Mouse (Mus musculus): Measurements from ENCODE around the gene Serpinb9c. TPM values are rescaled to one million over a fixed set of nuclear protein-coding genes. Genes with fewer than 3 reads are reported as not detected.
"Not testable (repeated sequence)": the region's sequence is repeated elsewhere in the genome, so short reads cannot be mapped to it uniquely, and the experiment has no call there.

The Serpinb9c gene
- not detected in 2 replicates for polyA plus RNA-seq (2016; fragmentation: Nextera tagmentation; extraction: Ambion mirVana)

- Histone ChIP-seq H3K9ac (replicated peaks) (no peak within 1 kb of the TSS), H3K27ac (replicated peaks) (no peak within 1 kb of the TSS), H3K36me3 (no peaks in the 10 kb centered on the region), H3K4me3 (no peak within 1 kb of the TSS), H3K4me2 (replicated peaks) (no peak within 1 kb of the TSS), H3K27me3 (no peaks in the 10 kb centered on the region), H3K4me1 (no peaks in the 10 kb centered on the region), H3K9me3 (no peaks in the 10 kb centered on the region)
- no peak for ATAC-seq (ENCODE audit: low FRiP score, low read depth)
- 80% methylated on average over 4 of the region's 4 CpGs for WGBS
Measured at GRCm38 (mm10) chr13:33159642-33160041, at the start of gene Serpinb9c. Gene Serpinb9c (minus strand): TSS chr13:33159742.

GRCm38 (mm10) chr13:33199740-33200139, 40.2 kb upstream of the Serpinb9c start:
- H3K27ac ChIP-seq (replicated peaks), result no peak overlapping the region
- H3K4me2 ChIP-seq (replicated peaks), result no peak overlapping the region
- no peak for ATAC-seq (ENCODE audit: low FRiP score, low read depth)
- WGBS, result 58% methylated on average over 2 of the region's 2 CpGs
- no peaks in the 10 kb centered on the region for H3K27me3 ChIP-seq
- no peaks in the 10 kb centered on the region for H3K9me3 ChIP-seq
- H3K4me1 ChIP-seq, result no peaks in the 10 kb centered on the region
- no peak overlapping the region for H3K4me3 ChIP-seq
- H3K36me3 ChIP-seq, result no peaks in the 10 kb centered on the region
- H3K9ac ChIP-seq (replicated peaks), result no peak overlapping the region

- no peaks in the 10 kb centered on the region for H3K4me1 ChIP-seq
- H3K36me3 ChIP-seq, result no peaks in the 10 kb centered on the region
- no peaks in the 10 kb centered on the region for H3K9me3 ChIP-seq
- H3K9ac ChIP-seq (replicated peaks), result no peak within 1 kb of the TSS
- H3K4me2 ChIP-seq (replicated peaks), result no peak within 1 kb of the TSS
- 80% methylated on average over 5 of the region's 5 CpGs for WGBS
- H3K27ac ChIP-seq (replicated peaks), result no peak within 1 kb of the TSS
- no peak for ATAC-seq (ENCODE audit: low FRiP score, low read depth)
- H3K27me3 ChIP-seq, result no peaks in the 10 kb centered on the region
- H3K4me3 ChIP-seq, result no peak within 1 kb of the TSS
Measured at GRCm38 (mm10) chr13:33192659-33193058, 33.1 kb upstream of the Serpinb9c start, which contains the start of gene Serpinb9d. Gene Serpinb9d (plus strand): TSS chr13:33192959.

GRCm38 (mm10) chr13:33190486-33190885, 30.9 kb upstream of the Serpinb9c start:
- not testable (repeated sequence) for ATAC-seq (ENCODE audit: low FRiP score, low read depth); H3K4me3 ChIP-seq

GRCm38 (mm10) chr13:33141435-33141834, 18.1 kb downstream of the Serpinb9c start:
- no peak overlapping the region for H3K4me3 ChIP-seq
- no peak overlapping the region for H3K9ac ChIP-seq (replicated peaks)
- no peaks in the 10 kb centered on the region for H3K36me3 ChIP-seq
- H3K4me2 ChIP-seq (replicated peaks), result no peak overlapping the region
- WGBS, result 82% methylated on average over 3 of the region's 3 CpGs
- peaks cover 3% of the 10 kb centered on the region; the same call in 1 of the 2 replicates for H3K9me3 ChIP-seq
- no peaks in the 10 kb centered on the region for H3K4me1 ChIP-seq
- H3K27me3 ChIP-seq, result no peaks in the 10 kb centered on the region
- no peak for ATAC-seq (ENCODE audit: low FRiP score, low read depth)
- no peak overlapping the region for H3K27ac ChIP-seq (replicated peaks)

More at GRCm38 (mm10) chr13:33190486-33190885, 30.9 kb upstream of the Serpinb9c start:
- not testable (repeated sequence) for H3K9ac ChIP-seq (replicated peaks); H3K4me1 ChIP-seq; H3K4me2 ChIP-seq (replicated peaks); H3K27me3 ChIP-seq; H3K27ac ChIP-seq (replicated peaks); H3K36me3 ChIP-seq; H3K9me3 ChIP-seq
- WGBS, result 86% methylated on average over 1 of the region's 1 CpGs

- H3K36me3 ChIP-seq, result no peaks in the 10 kb centered on the region
- no peak overlapping the region for H3K4me3 ChIP-seq
- no peaks in the 10 kb centered on the region for H3K9me3 ChIP-seq
- WGBS, result 93% methylated on average over 2 of the region's 2 CpGs
- H3K4me1 ChIP-seq, result no peaks in the 10 kb centered on the region
- no peak overlapping the region for H3K27ac ChIP-seq (replicated peaks)
- no peak overlapping the region for H3K4me2 ChIP-seq (replicated peaks)
- H3K9ac ChIP-seq (replicated peaks), result no peak overlapping the region
- no peak for ATAC-seq (ENCODE audit: low FRiP score, low read depth)
- H3K27me3 ChIP-seq, result no peaks in the 10 kb centered on the region
Measured at GRCm38 (mm10) chr13:33137717-33138116, 21.8 kb downstream of the Serpinb9c start.

- H3K4me2 ChIP-seq (replicated peaks), result no peak overlapping the region
- H3K9ac ChIP-seq (replicated peaks), result no peak overlapping the region
- H3K4me1 ChIP-seq, result no peaks in the 10 kb centered on the region
- no peaks in the 10 kb centered on the region for H3K36me3 ChIP-seq
- no peak for ATAC-seq (ENCODE audit: low FRiP score, low read depth)
- H3K4me3 ChIP-seq, result no peak overlapping the region
- 72% methylated on average over 3 of the region's 3 CpGs for WGBS
- no peak overlapping the region for H3K27ac ChIP-seq (replicated peaks)
- H3K9me3 ChIP-seq, result no peaks in the 10 kb centered on the region
- H3K27me3 ChIP-seq, result no peaks in the 10 kb centered on the region
Measured at GRCm38 (mm10) chr13:33113054-33113453, 46.5 kb downstream of the Serpinb9c start.

- H3K27ac ChIP-seq (replicated peaks), result no peak overlapping the region
- H3K4me1 ChIP-seq, result no peaks in the 10 kb centered on the region
- H3K9ac ChIP-seq (replicated peaks), result no peak overlapping the region
- no peak overlapping the region for H3K4me3 ChIP-seq
- no peak for ATAC-seq (ENCODE audit: low FRiP score, low read depth)
- no peak overlapping the region for H3K4me2 ChIP-seq (replicated peaks)
- H3K27me3 ChIP-seq, result no peaks in the 10 kb centered on the region
- H3K9me3 ChIP-seq, result no peaks in the 10 kb centered on the region
- no peaks in the 10 kb centered on the region for H3K36me3 ChIP-seq
Measured at GRCm38 (mm10) chr13:33105626-33106025, 53.9 kb downstream of the Serpinb9c start.

Other genes starting within 250 kb of the Serpinb9c start
- gene Serpinb6b, start 194.5 kb downstream of the Serpinb9c start, polyA plus RNA-seq (2016; fragmentation: Nextera tagmentation; extraction: Ambion mirVana), result 0.41 and 0.66 TPM in 2 replicates
- gene Serpinb9, start 156.5 kb downstream of the Serpinb9c start, polyA plus RNA-seq (2016; fragmentation: Nextera tagmentation; extraction: Ambion mirVana), result 1.1 and 1.2 TPM in 2 replicates
- gene Serpinb9b, start 132.3 kb downstream of the Serpinb9c start, polyA plus RNA-seq (2016; fragmentation: Nextera tagmentation; extraction: Ambion mirVana), result 0.11 TPM in 1 of 2 replicates, not detected in the other
- gene Serpinb1b, start 81.2 kb downstream of the Serpinb9c start, polyA plus RNA-seq (2016; fragmentation: Nextera tagmentation; extraction: Ambion mirVana), result 0.26 and 0.34 TPM in 2 replicates
- gene Serpinb9d, start 33.2 kb upstream of the Serpinb9c start, polyA plus RNA-seq (2016; fragmentation: Nextera tagmentation; extraction: Ambion mirVana), result not detected in 2 replicates
- gene Serpinb9e, start 89.9 kb upstream of the Serpinb9c start, polyA plus RNA-seq (2016; fragmentation: Nextera tagmentation; extraction: Ambion mirVana), result not detected in 2 replicates
- not detected in 2 replicates for gene Serpinb9f, start 164.3 kb upstream of the Serpinb9c start, polyA plus RNA-seq (2016; fragmentation: Nextera tagmentation; extraction: Ambion mirVana)
- not detected in 2 replicates for gene Gm11397, start 236.0 kb upstream of the Serpinb9c start, polyA plus RNA-seq (2016; fragmentation: Nextera tagmentation; extraction: Ambion mirVana)